Mouse (Mus musculus) large intestine, adult 2 months (tissue): Measurements from ENCODE around the gene Yipf2. TPM values are rescaled to one million over a fixed set of nuclear protein-coding genes. Genes with fewer than 3 reads are reported as not detected.

Experiments used
- DNase-seq: peaks from one replicate; pipeline ENCODE4 v3.0.0-alpha.2; 2012; ENCODE audit warnings: low read depth, low spot score
- WGBS: fragments of 180-500 bp; shearing (Covaris S2); methylation state at CpG from one replicate; pipeline ENCODE4 v1.1.7; 2018; 5-methylcytosine and 5-hydroxymethylcytosine counted together
- polyA plus RNA-seq: library from polyadenylated mRNA; depleted of rRNA; stranded (reverse); fragments of >200 nt; gene quantifications from 2 replicates; pipeline ENCODE4 v1.2.3, GENCODE M21; 2012; rRNA removed

Gene Yipf2
- polyA plus RNA-seq: 31.1 and 38.2 TPM in 2 replicates

DNA sequence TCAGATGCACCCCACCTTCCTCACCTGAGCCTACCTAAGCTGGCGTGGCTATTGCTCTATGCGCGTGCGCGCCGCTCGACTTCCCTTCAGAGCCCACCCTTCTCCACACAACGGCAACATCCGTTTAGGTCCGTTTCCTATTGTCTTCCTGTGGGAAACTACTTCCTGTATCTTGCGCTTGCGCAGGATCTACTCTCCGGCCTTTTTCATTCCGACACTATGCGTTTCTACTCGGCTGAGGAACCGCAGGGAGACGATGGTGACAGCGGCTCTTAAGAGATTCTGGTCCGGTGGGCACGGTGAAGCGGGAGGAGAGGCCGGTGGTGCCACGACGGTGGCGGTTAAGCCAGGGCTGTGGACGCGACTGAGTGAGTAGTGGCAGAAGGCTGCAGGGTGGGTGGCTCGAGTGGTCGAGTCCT lies at the start of gene Yipf2, which contains the start of gene Timm29:
Yipf2 (minus strand) TSS at position 126 of the 419 bp plus-strand sequence.
Timm29 (plus strand) TSS at position 20 of the 419 bp plus-strand sequence.
- DNase-seq: peak; percentile 93
- WGBS: under 1% methylated on average over 30 of the region's 30 CpGs

DNA sequence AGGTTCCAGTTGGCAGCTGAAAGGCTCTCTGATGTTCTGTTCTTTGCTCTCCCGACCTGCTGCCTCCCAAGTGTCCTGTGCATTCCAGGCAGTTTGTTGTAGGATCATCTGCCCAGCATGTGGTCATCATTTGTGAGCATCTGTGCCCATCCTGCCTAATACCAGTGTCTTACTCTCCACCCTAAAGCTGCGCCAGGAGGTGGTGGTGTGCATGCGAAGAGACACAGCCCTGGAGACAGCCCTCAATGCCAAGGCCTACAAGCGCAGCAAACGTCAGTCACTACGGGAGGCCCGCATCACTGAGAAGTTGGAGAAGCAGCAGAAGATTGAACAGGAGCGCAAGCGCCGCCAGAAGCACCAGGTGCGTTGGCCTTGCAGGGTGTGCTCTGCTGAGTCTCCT lies 46.4 kb upstream of the Yipf2 start:
- WGBS: 93% methylated on average over 11 of the region's 11 CpGs
- no peak for DNase-seq

DNA sequence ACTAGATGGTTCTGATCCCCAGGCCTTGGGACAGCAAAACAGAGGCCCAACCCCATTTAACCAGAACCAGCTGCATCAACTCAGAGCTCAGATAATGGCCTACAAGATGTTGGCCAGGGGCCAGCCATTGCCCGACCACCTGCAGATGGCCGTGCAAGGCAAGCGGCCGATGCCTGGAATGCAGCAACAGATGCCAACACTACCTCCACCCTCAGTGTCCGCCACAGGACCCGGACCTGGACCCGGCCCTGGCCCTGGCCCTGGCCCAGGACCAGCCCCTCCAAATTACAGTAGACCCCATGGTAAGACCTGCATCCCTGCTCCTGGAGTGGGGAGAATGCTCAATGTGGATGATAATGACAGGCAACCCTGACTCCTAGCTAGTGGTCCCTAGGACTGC lies 43.0 kb upstream of the Yipf2 start:
- DNase-seq: no peak
- WGBS: 56% methylated on average over 7 of the region's 7 CpGs

DNA sequence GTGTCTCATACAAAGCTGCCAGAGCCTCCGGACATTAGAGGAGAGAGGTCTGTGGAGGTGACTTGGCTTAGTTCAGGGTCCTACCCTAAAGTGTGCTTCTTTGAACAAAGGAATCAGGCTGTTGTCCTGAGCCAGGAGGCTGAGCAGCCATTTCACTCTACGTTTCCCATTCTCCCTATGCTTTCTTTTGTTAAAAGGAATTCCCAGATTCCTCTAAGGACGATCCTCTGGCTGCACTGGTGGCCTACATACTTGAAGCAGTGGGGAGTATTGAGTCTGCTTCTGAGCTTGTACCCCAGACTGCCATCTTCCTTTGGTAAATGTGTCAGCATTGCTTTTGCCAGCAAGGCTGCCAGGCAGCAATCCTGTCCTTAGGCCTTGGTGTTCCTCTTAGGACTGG lies 40.5 kb upstream of the Yipf2 start:
- 87% methylated on average over 3 of the region's 3 CpGs for WGBS
- DNase-seq: no peak

- 58% methylated on average over 3 of the region's 3 CpGs for WGBS
- no peak for DNase-seq
These were observed 38.0 kb upstream of the Yipf2 start for GRCm38 (mm10) chr9:21630673-21631072.

DNA sequence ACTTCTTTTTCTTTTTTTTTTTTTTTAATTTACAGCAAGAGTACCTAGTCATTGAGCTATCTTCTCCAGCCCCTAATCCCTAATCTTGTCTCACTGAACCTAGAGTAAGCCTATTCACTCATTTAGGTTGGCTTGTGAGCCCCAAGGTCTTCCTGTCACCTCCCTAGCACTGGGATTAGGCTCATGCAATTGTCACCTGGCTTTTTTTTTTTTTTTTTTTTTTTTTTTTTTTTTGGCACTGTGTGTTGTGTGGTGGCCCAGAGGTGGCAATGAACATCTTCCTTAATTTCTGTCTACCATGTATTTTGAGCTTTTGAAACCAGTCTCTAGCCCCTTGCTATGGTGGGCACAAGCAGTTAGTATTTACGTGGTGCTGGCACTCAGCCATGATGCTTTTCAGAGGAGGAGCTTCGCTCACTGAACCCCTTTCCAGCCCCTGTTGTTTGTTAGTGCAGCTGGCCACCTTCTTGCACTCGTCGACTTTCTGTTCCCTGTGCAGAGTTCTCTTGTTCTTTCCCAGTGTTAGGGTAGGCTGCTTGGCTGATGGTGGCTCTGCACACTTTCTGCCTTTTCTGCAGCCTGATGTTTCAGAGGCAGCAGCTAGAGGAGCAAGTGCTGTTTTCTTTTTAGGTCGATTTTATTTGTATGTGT lies 34.6 kb upstream of the Yipf2 start:
- 72% methylated on average over 5 of the region's 5 CpGs for WGBS
- DNase-seq: no peak

DNA sequence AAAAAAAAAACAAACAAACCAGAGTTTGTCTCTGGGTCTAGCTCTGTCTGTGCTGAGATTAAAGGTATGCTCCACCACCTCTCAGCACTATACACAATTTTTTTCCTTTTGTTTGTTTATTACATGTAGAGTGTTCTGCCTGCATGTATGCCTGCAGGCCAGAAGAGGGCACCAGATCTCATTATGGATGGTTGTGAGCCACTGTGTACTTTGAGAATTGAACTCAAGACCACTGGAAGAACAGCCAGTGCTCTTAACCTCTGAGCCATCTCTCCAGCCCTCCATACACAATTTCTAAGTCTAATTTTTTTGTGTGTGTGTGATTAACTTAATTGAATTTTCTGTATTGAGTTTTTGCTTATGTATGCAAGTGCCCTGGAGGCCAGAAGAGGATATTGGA lies 33.9 kb upstream of the Yipf2 start:
- no peak for DNase-seq

GRCm38 (mm10) chr9:21625342-21626339 lies 33.0 kb upstream of the Yipf2 start:
- DNase-seq: no peak
- WGBS: 86% methylated on average over 10 of the region's 10 CpGs

- WGBS: 100% methylated on average over 1 of the region's 1 CpGs
- DNase-seq: no peak
These were observed 30.0 kb upstream of the Yipf2 start for GRCm38 (mm10) chr9:21622676-21623075.

GRCm38 (mm10) chr9:21620229-21620628 lies 27.6 kb upstream of the Yipf2 start:
- no peak for DNase-seq
- 85% methylated on average over 4 of the region's 4 CpGs for WGBS

GRCm38 (mm10) chr9:21617066-21617465 lies 24.4 kb upstream of the Yipf2 start:
- DNase-seq: no peak
- 3% methylated on average over 10 of the region's 10 CpGs for WGBS

DNA sequence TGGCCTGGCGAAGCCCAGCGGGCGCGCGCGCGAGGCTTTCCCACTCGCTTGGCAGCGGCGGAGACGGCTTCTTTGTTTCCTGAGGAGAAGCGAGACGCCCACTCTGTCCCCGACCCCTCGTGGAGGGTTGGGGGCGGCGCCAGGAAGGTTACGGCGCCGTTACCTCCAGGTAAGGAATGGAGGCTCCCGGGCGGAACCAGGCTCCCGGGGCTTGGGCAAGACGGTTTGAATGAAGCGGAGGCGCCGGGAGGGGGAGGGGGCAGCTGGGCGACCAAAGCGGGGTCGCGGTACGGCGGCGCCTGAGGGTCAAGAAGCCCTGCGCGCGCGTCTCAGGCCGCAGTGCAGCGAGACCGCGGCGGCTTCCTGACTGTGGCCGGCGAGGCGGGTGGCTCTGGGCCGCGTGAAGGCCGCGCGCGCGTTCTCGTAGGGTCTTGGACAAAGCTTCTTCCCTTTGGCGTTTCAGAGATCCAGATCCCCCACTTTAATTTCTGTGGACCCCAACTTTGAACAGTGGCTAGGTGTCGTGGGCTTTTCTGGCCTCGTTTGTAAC lies 23.7 kb upstream of the Yipf2 start:
- DNase-seq: no peak
- WGBS: under 1% methylated on average over 54 of the region's 57 CpGs

- WGBS: under 1% methylated on average over 39 of the region's 45 CpGs
These were observed 23.1 kb upstream of the Yipf2 start, which contains the start of gene Smarca4 for GRCm38 (mm10) chr9:21615617-21616231. TSS of gene Smarca4 (plus strand) at chr9:21616169.

GRCm38 (mm10) chr9:21614864-21615616 lies 22.4 kb upstream of the Yipf2 start:
- DNase-seq: no peak
- 62% methylated on average over 15 of the region's 15 CpGs for WGBS

More at GRCm38 (mm10) chr9:21615617-21616231, 23.1 kb upstream of the Yipf2 start, which contains the start of gene Smarca4:
- peak; percentile 97 for DNase-seq

DNA sequence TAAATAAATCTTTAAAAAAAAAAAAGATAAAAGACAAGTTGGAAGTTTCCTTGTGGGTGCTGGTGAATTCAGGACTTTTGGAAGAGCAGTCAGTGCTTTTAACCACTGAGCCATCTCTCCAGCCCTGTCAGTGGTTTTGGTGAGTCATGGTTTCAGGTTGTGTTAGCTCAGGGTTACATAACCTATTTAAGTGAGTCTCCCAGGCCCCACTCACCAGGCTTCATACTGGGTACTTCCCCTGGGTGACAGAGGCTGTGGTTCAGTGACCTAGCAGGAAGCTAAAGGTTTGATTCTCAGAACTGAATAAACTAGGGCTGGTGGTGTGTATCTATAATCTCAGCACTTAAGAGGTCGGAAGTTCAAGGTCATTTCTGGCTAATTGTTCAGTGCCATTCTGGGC lies 17.2 kb upstream of the Yipf2 start:
- WGBS: 91% methylated on average over 1 of the region's 1 CpGs
- DNase-seq: no peak

GRCm38 (mm10) chr9:21606648-21607047 lies 14.0 kb upstream of the Yipf2 start:
- no peak for DNase-seq
- WGBS: 74% methylated on average over 1 of the region's 1 CpGs

DNA sequence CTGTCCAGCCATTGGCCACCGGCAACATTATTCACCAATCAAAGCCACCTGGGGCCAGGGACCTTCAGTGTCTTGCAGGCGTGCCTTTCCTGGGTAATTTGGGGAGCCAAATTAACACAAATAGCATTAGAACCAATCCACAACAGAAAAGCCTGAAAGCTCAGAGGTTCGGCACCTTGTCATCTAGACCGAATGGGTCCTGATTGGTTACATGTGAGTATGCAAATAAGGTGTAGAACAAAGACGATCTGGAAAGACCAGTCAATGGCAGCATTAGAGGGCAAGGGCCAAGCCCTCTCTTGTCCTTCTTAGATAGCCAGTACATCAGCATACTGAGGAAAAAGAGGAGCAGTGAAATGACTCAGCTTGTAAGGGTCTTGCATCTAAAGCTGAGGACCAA lies 13.2 kb upstream of the Yipf2 start:
- WGBS: 80% methylated on average over 5 of the region's 5 CpGs
- no peak for DNase-seq

GRCm38 (mm10) chr9:21604119-21604518 lies 11.5 kb upstream of the Yipf2 start:
- WGBS: 78% methylated on average over 5 of the region's 5 CpGs
- DNase-seq: no peak

GRCm38 (mm10) chr9:21601722-21602399 lies 9.2 kb upstream of the Yipf2 start:
- WGBS: 46% methylated on average over 10 of the region's 10 CpGs
- peak; percentile 53 for DNase-seq
